Mouse (Mus musculus): ENCODE data around the gene Banp.

The Banp gene

DNA sequence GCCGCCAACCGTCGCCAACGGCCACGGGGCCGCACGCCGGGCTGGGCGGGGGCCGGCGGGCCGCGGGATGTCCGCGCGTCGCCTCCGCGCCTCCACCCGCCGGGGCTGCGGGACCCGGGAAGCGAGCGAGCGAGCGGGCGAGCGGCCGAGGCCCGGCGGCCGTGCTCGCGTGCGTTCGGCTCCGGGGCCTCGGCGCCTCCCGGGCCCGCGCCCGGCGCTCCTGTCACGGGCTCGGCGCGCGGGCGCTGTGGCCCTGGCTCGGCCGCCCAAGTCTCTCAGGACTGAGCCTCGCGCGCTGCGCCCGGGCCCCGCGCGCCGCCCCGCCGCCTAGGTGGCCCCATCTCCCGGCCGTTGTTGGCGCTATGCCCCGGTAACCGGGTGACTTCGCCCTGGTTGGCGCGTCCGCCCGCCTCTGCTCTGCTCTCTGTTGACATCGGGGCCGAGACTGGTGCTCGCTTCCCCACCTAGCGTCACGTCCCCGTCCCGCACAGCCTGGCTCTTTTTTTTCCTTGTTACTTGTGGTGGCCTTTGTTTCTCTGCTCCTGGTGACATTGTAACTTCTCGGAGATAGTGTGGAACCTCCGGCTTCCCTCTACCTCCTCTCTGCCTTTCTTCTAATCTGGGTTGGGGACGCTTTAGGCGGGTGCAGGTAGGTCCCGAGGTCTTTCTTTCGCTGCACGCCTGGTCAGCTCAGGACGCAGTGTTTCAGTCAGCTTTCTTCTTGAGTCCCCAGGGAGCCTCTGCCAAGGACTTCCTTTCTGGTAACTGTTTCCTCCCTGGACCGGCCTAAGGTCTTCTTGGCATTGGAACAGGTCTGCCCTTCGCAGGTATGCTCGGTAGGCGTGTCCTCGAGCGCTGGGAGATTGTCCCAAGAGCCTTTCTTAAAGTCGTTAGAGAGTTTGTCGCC is 1.5 kb downstream of the Banp start:
- peak; percentile 47 for DNase-seq (ENCODE audit: low spot score)

DNA sequence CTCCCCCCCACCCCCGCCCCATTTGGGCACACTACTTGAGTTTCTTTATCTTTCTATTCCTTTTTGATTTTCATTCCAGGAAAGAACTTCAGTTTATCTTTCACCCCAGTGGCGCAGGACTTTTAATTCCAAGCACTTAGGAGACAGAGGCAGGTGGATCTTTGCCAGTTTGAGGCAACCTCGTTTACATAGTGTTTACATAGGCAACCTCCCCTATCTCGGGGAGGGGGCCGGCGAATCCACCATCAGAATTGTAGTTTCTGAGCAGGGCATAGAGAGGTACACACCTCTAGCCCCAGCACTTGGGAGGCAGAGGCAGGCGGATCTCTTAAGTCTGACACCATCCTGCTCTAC is 2.1 kb downstream of the Banp start:
- DNase-seq (ENCODE audit: low spot score), result no peak

DNA sequence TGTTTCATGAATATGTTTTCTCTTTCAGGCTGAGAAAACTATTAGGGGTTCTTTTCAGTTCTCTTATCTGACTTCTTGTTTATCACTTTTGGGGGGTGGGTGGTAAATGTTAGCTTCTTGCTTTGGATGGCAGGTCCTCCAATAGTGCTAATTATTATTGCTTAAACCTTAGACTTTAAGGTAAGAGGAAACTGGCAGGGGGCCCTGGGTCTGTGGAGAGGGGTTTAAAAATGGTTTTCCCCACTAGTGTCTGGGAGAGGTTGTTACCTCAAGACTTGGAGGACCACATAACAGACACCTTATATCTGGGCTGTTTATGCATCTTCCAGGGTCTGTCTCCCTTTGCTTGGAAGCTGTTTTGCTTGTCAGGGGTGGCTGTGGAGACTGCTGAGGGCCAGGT is 2.6 kb downstream of the Banp start:
- no peak for DNase-seq (ENCODE audit: low spot score)

DNA sequence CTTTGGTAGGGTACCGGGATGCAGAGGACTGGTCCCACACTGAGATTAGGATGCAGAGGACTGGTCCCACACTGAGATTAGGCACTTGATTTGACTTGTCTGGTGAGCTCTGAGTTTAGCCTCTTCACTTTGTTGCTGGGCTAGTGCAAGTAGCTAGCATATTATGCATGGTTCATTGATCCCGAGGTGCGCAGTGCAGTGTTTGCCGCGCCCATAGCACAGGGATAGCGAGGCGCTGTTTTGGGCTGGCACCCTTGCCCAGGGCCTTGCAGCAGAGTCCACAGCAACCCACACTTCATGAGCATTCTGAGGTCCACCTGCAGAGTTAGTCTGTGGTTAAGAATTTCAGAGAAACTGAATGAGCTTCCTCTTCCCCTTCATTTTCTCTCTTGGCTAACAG is 3.2 kb downstream of the Banp start:
- DNase-seq (ENCODE audit: low spot score), result no peak

DNA sequence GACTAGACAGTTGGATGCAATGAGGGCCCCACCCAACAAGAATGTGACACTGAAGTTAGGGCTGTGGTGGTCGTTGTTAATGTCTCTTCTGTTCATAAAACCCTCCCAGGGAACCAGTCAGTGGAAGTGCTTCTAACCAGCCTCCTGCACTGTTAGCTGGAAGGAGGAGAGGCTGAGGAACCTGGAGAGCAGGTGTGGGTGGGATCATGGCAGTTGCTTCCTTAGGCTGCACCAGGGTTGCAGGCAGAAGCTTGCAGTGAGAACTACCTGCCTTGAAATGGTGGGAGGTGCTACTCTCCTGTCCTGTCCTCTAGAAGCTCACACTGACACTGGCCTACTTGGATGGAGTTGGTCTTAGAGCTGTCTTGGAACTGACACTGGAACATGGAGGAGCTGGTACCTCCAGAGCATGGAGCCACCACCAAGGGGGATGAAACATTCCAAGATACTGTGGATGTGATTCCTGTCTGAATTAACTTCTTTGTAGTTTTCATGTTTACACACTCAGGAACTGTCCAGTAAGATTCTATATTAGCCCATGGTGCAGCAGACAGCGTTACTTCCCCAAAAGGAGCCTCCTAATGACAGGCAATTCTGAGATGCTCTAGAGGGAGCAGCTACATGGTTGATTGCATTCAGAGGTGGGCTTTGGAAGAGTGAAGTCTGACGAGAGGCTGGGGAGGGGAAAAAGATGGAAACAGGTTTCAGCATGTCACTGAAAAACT is 4.4 kb downstream of the Banp start:
- no peak for DNase-seq (ENCODE audit: low spot score)

DNA sequence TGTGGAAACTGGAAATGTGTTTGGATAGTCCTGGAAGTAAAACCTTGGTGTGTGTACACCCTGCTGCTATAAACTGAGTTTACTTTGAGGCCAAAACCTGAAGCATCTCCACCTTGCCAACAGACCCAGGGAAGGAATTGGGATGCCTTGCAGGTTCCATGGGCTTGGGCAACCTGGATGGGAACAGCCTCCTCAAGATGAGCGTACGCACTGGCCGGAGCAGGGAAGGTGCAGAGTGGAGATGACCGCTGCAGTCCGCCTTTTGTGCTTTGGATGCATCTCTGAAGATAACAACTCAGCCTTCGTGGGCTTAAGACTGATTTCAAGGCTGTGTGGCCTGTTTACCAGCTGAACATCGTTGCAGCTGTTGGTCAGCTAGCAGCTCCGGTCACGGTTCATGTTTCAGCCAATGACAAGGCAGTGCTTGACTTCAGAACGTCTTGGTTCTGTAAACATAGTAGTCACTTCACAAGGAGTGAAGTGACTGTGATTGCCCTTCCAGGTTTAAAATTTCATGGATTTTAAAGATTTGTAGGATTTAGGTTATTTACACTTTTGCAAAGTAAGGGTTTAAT is 5.5 kb downstream of the Banp start:
- DNase-seq (ENCODE audit: low spot score), result no peak

DNA sequence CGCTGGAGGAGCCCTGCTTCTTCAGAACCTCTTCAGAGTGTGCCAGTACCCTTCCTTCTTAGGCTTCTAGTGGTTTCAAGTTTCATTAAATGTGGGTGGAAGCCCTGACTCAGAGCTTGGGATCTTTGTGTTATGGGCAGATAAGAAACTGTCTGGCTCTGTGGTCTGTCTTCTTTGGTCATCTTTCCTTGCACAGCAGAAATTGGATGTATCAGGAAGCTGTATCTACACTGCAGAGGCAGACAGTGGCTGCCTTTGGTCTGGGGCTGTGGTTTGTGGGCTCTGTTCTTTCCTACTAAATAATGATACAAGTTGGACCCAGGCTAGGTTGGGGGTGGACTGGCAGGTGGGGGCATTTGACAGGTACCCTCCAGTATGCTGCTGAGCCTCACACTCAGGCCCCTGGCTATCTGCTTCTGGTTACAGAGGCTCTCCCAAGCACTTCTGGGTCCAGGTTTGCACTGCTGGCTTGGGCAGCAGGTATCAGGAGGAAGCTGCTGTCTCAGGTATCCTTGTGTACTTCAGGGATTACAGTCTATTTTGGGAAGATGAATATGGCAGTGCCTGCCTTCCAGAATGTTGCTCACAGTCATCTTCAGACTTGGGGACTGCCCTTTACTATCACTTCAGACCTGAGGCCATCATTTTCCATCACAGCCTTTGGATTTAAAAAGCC is 6.4 kb downstream of the Banp start:
- DNase-seq (ENCODE audit: low spot score), result no peak

DNA sequence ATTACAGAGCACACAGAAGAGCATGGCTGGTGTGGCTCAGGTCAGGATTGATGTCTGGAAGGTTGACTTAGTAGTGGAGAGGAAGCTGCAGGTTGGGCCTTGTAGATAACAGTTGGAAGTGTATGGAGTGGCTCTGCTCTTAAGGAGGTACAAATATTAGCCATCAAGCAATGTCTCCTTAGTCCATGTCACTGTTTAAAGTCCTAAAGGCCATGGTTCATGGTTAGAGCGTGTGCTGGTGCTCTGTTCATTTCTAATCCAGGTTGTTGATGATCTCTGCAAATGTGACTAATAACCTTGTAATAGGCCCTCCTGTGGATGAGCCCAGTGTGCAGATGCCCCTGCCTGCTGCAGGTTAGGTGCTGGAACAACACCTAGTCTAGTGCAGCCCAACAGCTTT is 8.8 kb downstream of the Banp start:
- no peak for DNase-seq (ENCODE audit: low spot score)

DNA sequence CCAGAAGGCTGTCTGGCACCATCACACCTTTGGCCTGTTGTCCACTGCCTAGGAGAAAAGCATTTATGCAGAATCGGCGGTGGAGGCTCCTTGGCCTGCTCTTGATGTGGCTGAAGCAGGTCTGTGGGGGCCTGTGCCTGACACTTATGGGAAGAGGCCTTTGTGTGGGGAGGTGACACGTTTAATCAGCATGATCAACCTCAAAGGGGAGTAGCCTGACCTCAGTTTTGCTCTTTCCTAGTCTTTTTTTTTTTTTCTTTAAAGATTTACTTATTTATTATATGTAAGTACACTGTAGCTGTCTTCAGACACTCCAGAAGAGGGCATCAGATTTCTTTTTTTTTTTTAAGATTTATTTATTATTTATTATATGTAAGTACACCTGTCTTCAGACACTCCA is 13.3 kb downstream of the Banp start:
- no peak for DNase-seq (ENCODE audit: low spot score)

DNA sequence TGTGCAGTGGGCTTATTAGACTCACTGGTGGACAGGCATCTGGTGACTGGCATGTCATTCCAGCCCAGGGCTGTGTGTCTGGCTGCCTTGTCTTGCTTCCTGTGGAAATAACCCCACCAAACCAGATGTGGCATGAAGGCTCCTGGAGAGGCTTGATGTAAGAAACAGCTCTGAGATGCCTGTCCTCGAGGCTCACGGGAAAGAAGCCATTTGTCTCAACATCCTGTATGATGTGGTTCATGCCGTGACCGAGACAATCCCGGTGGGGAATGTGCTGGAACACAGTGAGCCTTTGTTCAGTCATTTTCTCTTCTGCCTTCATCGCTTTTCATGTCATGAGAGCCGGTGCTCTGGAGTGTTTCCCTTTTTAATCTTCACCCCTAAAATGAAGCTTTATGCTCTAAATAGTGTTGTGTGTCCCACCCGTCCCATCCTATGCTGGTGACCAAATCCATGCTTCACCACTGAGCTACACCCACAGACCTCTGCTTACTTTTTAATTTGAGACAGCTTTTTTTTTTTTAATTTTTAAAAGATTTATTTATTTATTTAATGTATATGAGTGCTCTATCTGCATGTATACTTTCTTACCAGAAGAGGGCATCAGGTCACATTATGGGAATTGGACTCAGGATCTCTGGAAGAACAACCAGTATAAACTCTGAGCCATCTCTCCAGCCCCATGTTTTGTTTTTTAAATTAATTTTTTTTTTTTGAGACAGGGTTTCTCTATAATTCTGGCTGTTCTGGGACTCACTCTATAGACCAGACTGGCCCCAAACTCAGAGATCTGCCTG is 15.4 kb downstream of the Banp start:
- no peak for DNase-seq (ENCODE audit: low spot score)

DNA sequence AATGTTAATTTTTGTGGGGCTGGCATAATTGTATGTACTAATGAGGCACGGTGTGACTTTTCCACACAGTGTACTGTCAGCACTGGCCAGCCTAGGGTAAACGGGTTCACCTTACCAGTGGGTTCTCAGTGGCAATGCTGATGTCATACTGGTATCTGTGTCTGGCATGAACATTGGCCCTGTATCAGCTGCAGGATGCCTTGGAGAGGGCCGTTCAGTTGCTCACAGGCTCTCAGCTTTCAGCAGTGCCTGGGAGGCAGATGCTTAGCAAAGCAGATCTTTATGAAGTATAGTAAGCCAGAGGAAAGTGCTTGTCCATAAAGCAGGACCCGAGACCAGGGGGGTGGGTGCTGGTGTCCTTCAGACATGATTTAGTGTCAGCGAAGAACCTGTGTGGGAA is 16.6 kb downstream of the Banp start:
- DNase-seq (ENCODE audit: low spot score), result no peak

DNA sequence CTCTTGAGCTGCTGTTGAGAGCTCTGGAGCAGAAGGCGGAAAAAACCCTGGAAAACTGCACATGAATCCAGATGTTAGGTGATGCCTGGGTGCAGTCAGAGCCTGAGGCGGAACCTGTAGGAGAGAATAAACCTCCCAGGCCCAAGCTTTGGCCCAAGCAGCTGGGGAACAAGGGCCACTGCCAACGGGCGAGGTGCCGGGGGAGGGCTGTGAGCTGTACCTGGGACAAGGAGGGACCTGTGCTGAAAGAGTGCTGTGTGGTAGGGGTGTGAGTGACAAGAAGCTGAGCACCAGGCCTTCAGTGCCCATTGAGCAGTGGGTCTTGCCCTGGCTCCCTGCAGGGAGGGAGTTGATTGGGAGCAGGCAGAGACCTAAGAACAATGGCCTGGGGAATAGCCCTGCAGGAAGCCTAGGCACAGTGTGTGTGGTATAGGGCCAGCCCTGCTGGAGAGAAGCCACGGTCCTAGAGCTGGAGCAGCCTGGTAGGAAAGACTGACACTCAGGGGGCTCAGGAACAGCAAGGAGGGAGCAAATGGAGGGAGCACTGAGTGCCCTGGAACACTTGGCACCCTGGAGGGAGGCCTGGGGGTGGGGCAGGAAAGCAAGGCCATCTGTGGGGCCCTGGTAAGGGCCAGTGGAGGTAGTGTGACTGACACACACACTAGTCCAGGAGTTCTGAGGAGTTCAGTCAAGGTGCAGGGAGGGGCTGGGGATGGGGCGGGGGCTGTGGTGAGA is 17.3 kb downstream of the Banp start:
- DNase-seq (ENCODE audit: low spot score), result no peak

DNA sequence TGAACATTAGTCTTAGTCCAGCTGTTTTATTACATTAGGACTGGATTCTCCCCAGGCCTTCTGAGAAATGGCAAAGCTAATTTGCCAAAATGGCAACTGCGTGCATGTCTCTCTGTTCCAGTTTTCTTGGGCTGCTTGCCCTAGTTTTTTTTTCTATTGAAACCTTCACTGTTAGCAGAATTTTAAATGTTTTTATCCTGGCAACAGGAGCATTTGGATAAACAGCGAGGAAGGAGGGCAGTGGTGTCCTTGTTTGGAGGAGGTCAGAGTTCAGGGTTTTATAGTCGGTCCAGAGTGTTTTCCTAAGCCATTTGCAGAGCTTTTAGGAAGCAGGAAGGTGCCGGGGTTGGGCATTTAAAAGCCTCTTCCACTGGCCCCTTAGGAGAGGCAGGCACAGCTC is 18.4 kb downstream of the Banp start:
- DNase-seq (ENCODE audit: low spot score), result no peak

DNA sequence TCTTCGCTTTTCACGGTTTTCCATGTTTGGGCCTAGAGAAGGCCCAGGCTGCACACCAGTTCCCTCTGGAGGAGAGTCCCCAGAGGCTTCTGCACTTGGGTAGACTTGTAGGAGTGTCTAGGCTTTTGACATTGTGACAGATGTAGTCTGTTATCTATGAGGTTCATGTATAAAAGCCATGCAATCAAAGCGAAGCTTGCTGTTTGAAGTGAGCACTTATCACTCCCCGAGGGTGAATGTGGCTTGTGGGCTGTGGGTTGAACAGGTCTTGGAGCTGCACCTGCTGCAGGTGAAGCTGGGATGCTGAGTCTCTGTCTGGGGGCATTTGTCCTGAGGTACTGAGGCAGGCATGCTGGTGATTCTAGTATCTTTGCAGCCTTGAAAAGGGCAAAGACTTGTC is 19.0 kb downstream of the Banp start:
- DNase-seq (ENCODE audit: low spot score), result no peak

DNA sequence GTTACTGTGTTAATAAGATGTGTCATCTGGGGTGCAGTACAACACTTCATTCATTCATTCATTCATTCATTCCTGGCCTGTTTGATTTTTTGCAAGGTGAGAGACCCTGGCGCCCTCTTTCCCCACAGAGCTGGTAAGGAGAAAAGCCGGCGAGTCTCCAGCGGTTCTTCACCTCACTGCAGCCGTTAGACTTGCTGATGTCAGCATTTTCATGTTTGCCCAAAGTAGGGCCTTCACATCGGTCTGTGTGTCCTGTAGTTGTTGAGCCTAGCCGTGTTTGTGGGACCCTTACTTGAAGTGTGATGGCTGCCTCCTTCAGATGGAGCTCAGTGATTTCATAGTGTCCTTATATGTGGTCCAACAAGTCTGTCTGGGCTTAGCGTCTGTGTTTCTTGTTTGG is 20.7 kb downstream of the Banp start:
- no peak for DNase-seq (ENCODE audit: low spot score)

DNA sequence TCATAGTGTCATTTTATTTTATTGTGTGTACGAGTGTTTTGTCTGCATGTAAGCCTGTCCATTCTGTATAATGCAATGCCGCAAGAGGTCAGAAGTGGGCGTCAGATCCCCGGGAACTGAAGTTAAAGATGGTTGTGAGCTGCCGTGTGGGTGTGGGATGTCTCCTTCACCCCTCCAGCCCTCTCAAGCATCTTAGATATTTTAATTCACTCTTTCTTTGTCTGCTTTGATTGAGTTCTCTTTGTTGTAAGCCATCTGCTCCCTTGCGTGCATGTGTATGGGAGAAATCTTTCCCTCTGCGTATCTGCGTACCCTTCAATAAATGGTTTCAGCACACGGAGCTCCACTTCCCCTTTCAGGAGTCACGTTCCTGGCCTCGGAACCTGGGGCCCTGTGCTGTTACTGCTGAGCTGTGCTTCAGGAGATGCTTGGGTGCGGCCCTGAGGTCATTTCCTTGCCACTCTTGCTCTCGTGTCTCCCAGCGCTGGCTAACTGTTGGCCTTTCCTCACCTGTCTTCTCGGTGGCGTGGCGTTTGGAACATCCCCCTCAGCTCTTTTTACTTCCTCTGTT is 22.0 kb downstream of the Banp start:
- DNase-seq (ENCODE audit: low spot score), result no peak

DNA sequence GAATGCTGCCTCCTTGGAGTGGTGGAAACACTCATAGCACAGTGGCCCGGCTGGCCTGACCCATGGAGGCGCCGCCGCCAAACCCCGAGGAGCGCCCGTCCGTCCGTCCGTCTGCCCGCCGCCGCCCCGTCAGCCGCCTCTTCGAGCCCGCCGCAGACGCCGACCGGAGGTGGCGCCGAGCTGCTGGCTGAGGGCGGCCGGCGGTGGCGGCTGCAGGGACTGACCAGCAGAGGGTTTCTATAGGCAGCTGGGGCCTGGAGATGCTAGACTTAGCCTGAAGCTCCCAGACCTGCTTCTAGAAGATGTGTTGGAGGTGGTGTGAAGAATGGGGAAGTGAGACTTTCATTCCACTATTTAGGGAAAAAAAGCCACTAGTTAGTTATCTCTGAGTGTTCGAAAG is 24.4 kb downstream of the Banp start:
- DNase-seq (ENCODE audit: low spot score), result no peak

DNA sequence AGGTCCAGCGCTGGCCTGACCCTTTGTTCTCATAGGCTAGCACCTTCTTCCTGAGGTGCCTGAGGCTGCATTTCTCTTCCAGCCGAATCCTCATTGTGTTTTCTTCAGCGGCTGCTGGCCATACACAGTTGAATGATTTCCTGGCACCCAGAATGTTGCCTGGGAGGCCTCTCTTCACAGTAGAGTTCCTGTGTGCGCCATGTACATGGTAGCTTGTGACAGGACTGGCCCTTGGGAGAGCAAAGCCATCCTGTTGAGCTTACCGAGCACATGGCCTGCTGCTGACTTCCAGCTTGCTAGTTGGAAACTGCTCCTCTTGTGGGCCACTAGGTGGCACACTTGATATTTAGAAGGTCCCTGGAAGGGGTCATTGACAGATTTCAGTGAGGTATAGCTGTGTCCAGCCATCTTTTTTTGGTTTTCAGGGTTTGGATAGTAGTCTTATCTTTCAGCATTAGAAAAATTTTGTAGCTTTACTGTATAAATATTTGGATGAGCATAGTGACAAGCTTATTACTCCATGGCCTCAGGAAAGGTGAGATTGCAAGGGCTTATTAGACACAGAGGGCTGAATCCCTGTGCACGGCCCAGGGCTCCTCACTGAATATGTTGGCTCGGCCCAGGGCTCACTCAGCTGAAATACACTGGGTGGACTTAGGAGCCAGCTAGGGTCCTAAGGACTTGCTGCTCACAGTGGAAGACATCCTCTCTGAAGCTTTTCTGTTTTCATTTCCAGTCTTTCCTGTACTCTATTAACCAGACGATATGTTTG is 28.5 kb downstream of the Banp start:
- no peak for DNase-seq (ENCODE audit: low spot score)

DNA sequence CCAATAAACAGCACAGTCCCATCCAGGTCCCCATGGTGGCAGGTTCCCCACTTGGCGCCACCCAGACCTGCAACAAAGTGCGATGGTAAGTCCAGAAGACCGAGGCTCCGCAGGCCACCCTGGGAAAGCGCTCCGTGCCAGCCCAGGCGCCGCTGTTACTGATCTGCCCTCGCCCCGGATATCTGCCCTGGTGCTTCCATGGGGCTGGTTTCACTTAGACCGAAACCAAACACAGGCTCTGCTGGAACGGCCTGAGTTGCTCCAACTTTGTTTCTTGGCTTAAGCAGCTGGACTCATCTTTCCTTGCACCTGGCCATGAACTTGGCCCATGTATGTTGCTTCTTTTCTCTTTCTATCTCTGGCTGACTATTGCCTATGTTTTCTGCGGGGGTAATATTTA is 29.1 kb downstream of the Banp start:
- no peak for DNase-seq (ENCODE audit: low spot score)
